Mouse (Mus musculus): Measurements from ENCODE around the gene Gm8082.
"Not testable (repeated sequence)": the region's sequence is repeated elsewhere in the genome, so short reads cannot be mapped to it uniquely, and the experiment has no call there.

Gene Gm8082

GRCm38 (mm10) chr14:42993524-42993923 is at the start of gene Gm8082:
Gene Gm8082 (minus strand): TSS chr14:42993624.
- DNase-seq (ENCODE audit: low spot score in 2 of 2), result not testable (repeated sequence)

- DNase-seq (ENCODE audit: low spot score in 2 of 2), result not testable (repeated sequence)
Observed at GRCm38 (mm10) chr14:43015528-43015927, 22.1 kb upstream of the Gm8082 start, which contains the start of gene Gm10376. Gene Gm10376 (minus strand): TSS chr14:43015628.

Measured in right cerebral cortex, postnatal 10 days (tissue).